Mouse (Mus musculus): Measurements from ENCODE around the gene Cyb5rl.

DNA sequence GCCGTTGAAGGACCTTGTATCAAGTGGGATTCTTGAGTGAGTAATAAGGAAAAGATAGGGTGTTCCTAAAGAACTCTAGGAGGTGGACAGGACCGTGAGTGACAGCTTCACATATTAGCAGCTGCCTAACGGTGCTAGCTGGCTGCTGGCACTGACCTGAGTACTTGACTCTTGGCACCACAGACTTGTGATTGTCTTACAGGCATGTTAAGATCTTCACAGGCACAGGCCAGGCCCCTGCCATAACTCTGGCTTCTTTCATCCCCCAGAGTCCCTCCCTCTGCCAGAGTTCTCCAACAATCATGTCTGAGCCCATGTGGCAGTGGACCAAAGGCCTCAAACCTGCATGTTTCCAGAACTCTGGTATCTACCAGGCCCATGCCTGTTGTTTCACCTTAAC is 48.3 kb upstream of the Cyb5rl start:
- no peak for TF ChIP-seq CTCF (IDR thresholded peaks at IDR 0.05; ENCODE audit: borderline replicate concordance, extremely low read depth, insufficient read depth, insufficient read length)
- no peak for TF ChIP-seq POLR2A (IDR thresholded peaks at IDR 0.05; ENCODE audit: borderline replicate concordance, extremely low read depth, insufficient read depth, insufficient read length, poor library complexity, severe bottlenecking)
